Mouse (Mus musculus) erythroblast, embryonic 14.5 days (primary cell): ENCODE results near the gene Lrba.

Experiments
- GATA1 ChIP-seq: IDR thresholded peaks from 2 replicates; pipeline ENCODE4 v1.6.1; 2012; ENCODE audit warnings: low read length, inconsistent platforms, mixed read lengths
- TAL1 ChIP-seq: IDR thresholded peaks from 3 replicates; pipeline ENCODE4 v1.6.1; 2012; ENCODE audit warnings: low read length, inconsistent platforms, mixed read lengths

- TF ChIP-seq GATA1 = no peak
- TF ChIP-seq TAL1 = no peak
Observed at GRCm38 (mm10) chr3:86546471-86547250, 322.2 kb downstream of the Lrba start.
